Mouse (Mus musculus): ENCODE measurements around the gene Rin2. TPM values are rescaled to one million over a fixed set of nuclear protein-coding genes. Genes with fewer than 3 reads are reported as not detected.

Rin2 gene
- 11.6 and 13.5 TPM in 2 replicates for polyA plus RNA-seq (2012; rRNA removed)

DNA sequence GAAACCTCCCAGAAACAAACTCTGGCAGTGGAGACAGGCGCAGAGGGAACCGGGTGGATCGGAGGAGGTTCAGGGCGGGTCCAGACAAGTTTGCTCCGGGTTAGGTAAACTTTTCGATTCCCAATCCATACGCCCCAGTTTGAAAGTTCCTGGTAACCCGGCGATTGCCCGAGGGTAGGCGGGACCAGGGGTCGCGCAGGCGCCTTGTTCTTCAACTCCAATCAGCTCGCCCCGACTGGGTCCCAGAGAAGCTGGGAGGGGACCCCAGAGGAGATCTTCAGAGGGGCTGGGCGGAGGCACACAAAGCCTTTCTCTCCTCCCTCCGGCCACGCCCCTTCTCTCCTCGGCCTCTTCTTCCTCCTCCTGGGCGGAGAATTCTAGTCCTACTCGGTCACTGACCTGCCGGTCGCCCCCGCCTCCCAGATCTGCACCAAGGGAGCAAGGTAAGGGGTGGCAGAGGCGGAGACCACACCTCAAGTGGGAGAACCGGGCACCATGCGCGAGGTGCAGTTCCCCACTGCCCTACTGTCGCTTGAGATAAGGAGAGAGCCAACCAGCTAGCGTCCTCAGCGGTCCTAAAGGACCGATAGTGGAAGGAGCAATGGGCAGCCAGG, at the start of gene Rin2:
Gene Rin2 (plus strand): TSS at position 74 of the 614 bp plus-strand sequence.

DNA sequence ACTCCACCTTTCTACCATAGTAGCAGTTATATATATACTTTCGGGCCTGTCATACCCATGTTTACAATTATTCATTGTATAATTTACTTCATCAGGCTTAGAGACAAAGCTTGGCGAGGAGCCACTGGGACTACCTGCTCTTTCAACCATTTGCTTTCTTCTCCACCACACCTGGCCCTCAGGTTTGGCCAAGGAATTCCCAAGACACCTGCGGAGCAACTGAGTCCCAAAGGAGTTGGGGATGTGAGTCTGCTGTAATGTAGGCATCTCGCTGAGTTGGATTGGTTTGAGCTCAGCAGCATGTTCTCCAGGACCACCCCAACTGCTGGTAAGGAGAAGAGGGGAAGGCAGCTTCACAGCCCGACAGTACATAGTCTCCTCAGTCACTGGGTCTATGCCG, 226.8 kb downstream of the Rin2 start, which contains the start of gene Naa20:
Gene Naa20 (plus strand): TSS at position 239 of the 400 bp plus-strand sequence.

GRCm38 (mm10) chr2:145934339-145935231, 259.6 kb downstream of the Rin2 start, which contains the start of the genes Cfap61 and Crnkl1:
TSS of gene Cfap61 (plus strand) at chr2:145934784.
TSS of gene Crnkl1 (minus strand) at chr2:145935014.

Other genes starting within 250 kb of the Rin2 start
- 11.6 and 16.8 TPM in 2 replicates for gene Naa20, start 226.9 kb downstream of the Rin2 start, polyA plus RNA-seq (2012; rRNA removed)

Measured in ovary, adult 2 months (tissue).